Mouse (Mus musculus): Measurements from ENCODE around the gene Sapcd1. TPM values are rescaled to one million over a fixed set of nuclear protein-coding genes. Genes with fewer than 3 reads are reported as not detected.

Sapcd1 gene
- polyA plus RNA-seq, 2 experiments from 2014 or later = 2.7 to 2.8 TPM

DNA sequence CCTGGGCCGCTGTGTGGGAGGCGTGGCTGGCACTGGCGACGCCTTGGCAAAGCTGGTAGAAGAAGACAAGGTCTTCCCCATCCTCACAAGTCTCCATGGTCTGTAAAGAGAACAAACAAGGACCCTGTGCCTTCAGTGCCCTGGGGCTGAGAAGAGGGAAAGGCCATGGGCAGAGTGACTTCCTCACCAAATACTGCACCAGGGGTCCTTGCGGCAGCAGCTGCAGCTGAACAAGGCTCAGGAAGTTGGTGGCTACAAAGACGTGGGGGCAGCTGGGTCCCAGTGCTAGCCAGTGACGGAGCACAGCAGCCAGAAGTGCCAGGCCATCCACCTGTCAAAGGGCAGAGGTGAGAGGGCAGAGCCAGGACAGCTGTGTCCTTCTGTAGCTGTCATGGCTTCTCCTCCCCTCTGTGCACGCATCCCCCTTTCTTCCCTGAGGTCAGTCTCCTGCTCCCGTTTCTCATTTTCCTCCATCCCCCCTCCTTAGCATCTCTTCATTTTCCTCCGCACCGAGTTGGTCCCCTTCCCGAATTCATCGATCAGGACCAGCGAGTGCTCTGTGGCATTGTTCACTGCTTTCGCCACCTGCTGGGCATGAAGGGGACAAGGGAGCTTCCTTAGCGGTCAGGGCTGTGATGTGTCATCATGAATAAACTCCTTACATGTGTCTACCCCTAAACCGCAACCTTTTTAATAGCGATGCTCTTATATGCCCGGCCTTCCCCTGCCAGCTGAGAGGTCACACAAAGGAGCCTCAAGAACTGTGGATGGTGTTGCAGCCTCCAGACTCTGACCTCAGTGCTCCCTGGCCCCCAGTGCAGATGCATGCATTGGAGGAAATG lies 2.1 kb upstream of the Sapcd1 start:
- no peak for ATAC-seq

DNA sequence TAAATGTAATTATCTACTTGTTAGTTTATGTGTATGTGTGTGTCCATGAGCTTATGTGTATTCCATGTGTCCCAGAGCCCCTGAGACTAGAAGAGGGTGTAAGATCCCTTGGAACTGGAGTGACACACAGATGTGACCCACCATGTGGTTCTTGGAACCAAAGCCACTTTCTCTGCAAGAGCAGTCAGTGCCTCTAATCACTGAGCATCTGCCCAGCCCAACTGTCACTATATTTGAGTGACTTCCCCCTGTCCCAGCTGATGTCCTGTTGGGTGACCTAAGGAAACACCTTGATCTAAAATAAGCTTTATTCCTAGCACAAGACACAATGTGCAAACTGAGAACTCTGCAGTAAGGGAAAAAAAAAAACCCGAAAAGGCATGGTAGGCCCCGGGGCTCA lies 499 bp upstream of the Sapcd1 start:
- ATAC-seq = no peak

DNA sequence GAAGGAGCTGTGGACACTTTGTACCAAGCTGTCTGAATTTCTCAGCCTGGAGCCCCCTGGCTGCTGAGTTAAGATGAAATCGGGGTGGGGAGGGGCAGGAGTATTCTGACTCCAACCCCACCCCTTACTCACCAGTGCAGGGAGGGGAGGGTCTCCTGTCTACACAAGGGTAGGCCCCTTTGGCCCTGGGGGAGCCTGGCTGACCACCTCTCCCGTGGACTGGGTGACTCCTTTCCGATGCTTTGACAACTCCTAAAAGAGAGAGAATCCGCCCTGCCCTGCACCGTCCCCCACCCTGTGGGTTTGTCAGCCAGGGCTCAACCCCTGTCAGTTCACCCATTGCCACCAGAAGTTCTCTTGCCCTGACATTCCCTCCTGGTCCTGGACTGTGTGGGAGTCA lies 1.6 kb downstream of the Sapcd1 start:
- no peak for ATAC-seq

DNA sequence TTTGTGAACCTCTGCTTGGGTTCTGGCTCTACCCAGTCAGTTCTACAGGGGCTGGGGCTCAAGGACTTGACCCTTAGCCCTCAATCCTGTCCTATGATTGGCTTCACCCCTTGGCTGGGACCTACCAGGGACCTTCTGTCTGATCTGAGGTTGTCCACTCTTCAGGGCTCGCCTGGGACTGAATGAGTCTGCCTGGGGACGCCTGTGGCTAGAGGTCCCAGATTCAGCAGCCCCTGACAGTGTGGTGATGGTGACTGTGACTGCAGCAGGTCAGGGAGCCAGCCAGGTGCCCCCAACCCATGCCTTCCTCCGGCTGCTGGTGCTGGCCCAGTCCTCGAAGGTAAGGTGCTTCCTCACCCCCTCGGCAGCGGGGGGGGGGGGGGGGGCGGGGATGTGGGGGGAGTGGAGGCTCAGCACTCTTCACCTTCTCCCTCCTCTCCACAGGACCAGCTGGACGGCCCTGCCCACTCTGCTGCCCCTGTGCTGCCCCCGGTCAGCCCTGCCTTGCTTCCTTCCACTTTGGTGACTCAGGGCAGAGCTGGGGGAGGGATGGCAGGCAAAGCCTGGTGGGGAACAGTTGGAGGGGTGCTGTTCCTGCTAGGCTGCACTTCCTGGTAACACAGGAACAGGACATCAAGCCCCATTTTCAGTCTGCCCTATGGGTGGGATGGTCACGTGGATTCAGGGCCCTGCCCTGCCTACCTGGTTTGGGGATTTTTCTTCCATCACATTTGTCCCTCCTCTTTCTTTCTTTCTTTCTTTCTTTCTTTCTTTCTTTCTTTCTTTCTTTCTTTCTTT lies 2.9 kb downstream of the Sapcd1 start:
- ATAC-seq = no peak

DNA sequence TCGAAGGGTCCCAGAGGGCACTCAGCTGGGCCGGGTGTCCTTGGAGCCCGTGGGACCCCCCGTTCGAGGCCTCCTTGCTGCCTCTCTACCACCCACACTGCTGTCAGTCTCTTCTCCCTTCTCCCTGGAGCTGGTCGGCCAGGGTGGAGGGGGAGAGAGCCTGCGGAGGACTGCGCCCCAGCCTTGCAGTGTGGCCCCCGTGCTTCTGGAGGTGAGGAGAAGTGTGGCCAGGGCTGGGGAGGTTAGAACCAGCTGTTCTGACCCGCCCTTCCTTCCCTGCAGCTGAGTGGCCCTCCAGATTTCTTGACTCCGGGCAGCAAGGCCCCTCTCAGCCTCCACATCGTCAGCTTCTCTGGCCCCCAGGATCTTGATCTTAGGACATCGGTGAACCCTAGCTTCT lies 3.6 kb downstream of the Sapcd1 start:
- ATAC-seq = no peak

DNA sequence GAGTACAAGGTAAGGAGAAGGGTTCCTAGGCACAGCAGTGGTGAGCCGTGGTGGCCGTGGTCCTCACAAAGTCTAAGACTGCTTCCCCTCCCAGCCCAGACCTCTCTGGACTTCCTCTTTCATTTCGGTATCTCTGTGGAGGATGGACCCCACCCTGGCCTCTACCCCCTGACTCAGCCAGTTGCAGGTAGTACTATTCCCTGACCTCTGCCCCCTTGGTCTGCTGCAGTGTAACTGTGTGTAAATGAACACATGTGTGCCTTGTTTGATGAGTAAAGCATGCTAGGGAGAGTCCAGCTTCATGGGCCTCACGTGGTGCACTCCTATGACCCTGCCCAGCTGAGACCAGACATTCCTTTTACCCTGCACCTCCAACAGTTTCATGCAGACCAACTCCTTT lies 4.1 kb downstream of the Sapcd1 start:
- no peak for ATAC-seq

DNA sequence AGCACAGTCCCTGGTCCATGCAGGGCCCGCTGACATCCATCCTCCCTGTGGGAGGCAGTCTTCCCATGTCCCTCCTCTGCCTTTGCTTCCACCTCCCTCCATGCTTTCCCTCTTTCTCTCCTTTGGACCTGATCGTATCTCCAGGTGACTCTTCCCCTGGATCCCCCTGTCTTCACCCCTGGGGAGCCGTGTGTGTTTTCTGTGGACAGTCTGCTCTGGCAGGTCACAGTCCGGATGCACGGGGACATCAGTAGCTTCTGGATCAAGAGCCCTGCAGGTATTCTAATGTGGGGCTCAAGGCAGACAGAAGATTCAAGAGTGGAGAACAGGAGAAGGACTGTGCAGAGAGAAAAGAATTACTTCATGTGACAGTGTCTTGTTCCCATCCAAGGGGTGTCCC lies 4.6 kb downstream of the Sapcd1 start:
- ATAC-seq = no peak

DNA sequence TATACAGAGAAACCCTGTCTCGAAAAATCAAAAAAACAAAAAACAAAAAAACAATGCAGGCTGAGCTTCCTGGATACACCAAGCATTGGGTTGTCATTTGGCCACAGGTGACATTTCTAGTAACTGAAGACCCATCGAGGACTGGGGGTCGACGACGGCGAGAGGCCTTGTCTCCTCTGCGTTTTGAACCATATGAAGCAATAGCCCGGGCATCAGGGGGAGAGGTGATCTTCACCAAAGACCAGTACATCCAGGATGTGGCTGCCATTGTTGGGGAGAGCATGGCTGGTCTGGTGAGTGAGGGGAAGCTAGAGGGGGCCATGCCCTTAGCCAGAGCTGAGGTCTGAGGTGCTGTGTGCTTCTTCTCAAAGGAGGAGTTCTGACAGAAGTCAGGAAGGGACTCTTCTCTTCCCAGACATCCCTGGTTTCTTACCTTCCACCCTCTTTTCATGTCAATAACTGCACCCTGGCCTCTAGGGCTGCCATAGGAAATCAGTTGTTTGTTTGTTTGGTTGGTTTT lies 5.2 kb downstream of the Sapcd1 start:
- ATAC-seq = no peak

DNA sequence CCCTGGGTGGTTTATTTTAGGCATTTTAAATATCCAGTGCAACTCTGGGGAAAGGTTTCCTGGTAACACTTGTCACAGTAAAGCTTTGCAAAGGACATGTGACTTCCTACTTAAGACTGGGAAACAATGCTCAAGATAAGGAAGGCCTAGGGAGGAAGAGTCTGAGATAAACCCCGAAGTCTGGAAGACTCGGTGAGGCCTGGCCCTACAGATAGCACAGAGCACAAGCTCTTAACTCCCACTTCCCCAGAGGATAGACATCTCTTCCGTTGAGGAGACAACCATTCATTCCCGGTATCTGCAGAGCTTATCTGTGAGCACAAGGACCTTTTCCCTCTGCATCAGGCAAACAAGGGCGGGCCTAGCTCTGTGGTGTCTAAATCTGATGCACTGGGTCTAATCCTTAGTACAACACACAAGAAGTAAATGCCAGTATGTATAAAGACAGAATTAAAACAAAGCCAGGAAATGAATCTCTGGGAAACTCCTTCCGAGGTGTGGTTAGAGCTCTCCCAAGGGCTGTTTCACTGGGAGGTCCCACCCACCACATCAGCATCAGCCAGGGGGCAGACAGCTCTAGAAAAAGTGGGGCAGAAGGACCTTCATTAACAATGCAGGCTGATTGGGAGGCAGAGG lies 5.9 kb downstream of the Sapcd1 start:
- ATAC-seq = no peak

DNA sequence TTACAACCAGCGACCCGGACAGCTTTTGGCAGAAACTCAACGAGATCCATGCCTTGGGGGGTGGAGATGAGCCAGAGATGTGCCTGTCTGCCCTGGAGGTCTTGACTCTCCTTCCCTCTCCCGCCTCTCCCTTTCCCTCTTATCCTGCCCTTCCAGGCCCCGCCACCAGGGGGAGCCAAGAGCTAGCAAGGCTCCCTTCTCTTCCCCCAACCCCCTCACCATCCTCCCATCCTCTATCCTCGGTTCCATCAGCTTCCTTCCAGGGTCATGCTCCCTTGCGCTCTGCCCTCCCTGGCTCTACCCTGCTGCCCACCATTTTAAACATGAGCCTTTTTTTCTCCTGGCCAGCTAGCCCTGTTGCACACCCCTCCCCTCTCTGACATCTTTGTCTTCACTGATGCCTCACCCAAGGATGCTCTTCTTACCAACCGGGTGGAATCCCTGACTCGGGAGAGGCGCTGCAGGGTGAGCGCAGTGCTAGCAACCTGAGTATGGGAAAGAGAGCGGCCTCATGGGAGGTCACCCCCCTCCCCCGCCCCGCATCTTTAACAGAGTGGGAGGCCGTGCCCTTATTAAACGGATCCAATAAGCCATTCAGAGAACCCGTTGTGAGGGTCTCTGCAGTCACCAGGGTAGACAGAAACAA lies 6.5 kb downstream of the Sapcd1 start:
- ATAC-seq = peak; percentile 74

DNA sequence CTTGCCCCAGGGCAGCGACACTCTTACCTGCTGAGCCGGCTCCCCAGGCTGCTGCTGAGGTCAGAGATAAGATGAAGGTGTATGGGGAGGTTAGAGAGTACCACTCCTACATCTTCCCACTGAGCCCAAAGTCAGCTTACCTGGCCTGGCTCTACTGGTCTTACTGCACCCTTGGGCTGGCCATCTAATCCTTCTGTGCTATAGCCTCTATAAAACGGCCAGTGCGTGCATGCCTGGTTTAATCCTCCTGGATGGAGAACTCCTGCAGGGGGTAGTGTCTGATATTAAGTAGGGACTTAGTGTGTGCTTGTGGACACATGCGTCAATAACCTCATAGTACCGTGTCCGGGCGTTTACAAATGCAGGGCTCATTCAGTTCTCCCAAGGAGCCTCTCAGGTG lies 7.3 kb downstream of the Sapcd1 start:
- no peak for ATAC-seq

DNA sequence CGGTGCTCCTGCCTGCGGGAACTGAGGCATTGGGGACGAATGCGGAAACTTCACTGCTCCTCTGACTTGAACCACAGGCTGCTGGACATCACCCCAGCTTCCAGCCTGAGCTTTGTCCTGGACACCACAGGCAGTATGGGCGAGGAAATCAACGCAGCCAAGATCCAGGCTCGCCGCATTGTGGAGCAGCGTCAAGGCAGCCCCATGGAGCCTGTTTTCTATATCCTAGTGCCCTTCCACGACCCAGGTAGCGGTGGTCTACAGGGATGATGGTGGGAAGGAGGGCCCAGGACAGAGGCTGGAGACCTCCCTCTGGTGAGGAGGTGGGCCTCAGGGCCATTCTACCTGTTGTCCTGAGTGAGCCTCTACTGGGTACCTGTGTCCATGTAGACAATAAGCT lies 7.9 kb downstream of the Sapcd1 start:
- ATAC-seq = no peak

DNA sequence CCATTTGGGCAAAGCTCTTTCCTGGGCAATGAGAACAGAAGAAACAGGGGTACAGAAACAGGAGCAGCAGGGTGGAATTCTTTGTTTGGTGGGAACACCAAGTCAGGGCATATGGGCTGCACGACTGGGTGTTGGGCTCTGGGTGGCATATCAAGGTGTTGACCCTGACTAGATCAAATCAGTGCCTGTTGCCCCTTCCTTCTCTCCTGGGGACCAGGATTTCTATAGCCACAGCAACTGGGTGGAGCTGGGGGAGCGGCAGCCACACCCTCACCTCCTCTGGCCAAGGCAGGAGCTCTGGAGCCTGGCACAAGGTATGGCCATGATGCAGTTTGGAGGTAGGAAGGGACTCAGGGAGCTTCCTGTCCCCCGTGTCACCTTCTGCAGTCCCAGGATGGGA lies 9.6 kb downstream of the Sapcd1 start:
- no peak for ATAC-seq

DNA sequence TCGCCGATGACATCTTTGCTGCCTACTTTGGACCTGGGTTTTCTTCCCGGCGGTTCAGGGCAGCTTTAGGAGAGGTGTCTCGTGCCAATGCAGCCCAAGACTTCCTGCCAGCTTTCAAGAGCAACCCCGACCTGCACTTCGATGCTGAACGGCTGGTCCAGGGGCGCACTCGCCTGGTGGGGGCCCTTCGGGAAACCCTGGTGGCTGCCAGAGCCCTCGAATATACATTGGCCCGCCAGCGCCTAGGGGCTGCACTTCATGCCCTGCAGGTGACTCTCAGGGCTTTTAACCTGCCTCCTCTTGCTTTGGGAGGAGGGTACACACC lies 10.1 kb downstream of the Sapcd1 start:
- no peak for ATAC-seq

DNA sequence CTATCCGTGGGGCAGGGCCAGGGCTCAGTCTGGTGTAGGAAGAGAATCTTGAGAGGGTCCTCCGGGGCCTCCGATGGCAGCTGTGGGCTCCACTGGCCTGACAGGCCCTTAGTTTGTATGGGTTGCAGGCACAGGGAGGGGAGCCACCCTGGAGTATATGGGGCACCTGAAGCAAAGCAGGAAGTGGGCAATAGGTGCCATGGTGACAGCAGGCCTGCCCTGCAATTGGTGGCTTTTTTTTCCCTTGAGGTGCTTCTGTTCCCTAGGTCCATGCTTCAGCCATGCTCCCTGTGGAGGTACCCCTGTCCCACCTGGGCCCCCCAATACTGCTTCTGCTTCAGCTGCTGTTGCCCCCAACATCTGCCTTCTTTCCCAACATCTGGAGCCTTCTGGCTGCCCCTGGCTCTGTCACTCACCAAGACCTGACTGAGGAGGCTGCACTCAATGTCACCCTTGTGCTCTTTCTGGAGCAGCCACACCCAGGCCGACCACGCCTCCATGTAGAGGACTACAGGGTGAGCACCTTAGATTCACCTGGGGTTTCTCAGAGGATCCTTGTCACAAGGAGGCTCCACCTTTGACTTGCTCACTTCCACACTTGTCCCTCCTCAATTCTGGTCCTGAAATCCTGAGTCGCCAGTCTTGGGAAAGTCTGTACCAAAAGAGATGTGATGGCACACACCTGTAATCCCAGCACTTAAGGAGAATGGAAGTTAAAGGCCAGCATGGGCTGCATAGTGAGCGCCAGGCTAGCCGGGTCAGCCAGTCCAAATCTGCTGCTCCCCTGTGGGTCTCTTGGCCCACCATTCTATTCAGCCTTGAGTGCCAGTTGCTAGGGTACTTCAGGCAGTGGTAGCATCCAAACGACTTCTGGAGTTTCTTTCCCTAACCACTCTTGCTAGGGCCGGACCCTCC lies 10.8 kb downstream of the Sapcd1 start:
- peak; percentile 70 for ATAC-seq

DNA sequence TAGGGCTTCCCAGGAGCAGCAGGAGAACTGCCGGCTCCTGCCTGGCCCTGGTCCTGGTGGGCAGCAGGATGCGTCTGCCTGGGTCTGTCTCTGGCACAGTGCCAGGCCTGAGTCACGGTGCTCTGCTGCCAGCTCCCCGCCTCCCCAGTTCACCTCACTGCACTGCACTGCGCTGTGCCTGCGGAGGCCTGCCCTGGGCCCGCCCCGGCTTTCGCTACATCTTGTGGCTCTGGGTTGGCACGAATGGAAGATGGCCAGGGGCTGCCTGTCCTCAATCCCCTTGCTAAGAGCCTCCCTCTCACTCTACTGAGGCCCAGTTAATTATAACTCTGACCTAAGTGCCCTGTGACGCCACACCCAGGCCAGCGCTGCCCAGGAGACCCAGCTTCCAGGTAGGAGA lies 11.4 kb downstream of the Sapcd1 start, which contains the start of gene Vwa7:
Vwa7 (plus strand) TSS at position 204 of the 400 bp plus-strand sequence.
- ATAC-seq = no peak

DNA sequence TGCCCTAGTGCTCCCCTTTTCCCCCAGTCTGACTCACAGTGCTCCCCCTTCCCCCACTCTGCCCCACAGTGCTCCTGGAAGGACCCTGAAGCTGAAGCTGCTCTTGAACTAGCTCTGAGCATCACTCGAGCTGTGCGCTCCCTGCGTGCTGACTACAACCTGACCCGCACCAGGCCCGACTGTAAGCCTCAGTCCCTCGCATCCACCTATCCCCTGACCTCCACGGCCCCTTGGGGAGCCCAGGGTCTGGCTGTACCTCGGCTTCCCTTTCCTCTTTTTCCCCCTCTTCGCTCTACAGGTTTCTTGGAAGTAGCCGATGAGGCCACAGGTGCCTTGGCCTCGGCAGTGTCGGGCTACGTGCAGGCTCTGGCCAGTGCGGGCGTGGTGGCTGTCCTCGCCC lies 12.5 kb downstream of the Sapcd1 start:
- ATAC-seq = no peak

DNA sequence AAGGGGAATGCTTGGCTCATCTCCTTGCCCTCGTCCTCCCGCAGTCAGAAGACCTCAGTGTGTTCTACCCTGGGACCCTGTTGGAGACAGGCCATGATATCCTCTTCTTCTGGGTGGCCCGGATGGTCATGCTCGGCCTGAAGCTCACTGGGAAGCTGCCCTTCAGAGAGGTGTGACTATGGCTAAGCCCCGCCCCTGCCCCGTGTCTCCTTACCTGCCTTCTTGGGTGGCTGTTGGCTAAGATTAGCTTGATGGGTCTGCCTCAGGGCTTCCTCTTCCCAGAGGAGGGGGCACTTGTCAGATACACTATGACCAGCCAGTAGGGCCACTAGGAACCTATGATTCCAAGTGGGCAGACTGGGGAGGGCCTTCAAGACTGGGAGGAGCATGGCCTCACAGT lies 14.6 kb downstream of the Sapcd1 start:
- ATAC-seq = no peak

DNA sequence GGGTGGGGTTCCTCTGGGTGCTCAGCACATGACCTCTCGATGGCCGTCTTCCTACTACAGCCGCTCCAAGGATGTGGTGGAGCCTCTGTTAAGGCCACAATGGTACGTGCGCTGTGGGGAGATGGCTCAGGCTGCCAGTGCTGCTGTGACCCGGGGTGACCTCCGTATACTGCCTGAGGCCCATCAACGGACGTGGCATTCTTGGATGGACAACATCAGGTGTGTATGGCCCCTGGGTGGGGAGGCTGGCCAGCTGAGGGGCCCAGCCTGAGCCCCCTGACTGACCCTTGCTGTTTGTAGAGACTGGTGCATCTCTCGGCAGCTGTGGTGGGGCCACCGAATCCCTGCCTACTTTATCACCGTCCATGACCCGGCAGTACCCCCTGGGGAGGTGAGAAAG lies 15.4 kb downstream of the Sapcd1 start:
- no peak for ATAC-seq

DNA sequence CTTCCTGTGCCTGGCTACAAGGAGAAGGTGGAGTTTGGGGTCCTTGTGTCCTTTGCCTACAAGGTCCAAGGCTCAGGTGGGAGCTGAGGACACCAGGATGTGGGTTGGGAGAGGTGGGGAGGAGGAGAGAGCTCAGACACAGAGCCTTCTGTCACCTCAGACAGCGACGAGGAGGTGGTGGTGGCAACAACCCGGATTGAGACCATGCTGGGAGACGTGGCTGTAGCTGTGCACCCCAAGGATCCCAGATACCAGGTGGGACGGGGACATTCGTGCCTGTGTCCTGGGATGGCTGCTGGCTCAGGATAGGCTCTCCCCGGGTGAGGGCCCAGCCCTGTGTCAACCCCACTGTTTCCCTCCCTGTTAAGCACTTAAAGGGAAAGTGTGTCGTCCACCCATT lies 16.4 kb downstream of the Sapcd1 start:
- ATAC-seq = no peak

DNA sequence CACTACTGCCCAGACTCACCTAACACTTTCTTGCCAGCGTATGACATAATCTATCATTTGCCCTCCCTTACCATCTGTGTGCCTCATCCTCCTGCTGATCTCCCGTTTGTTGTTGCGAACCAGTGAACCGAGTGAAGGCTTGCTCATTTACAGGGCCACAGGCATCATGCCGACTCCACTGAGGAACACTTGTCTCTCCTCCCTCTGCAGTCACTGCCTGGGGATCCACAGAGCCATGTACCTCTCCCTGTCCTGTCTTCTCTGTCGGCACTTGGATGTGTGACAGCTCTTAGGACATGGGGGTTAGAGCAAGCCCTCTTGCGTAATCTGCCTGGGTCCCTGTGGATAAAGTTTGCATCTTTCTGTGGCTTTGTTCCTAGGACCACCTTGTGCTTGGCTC lies 18.2 kb downstream of the Sapcd1 start:
- no peak for ATAC-seq
